Mouse (Mus musculus) heart, postnatal 0 days (tissue): ENCODE measurements around the gene Dvl2. TPM values are rescaled to one million over a fixed set of nuclear protein-coding genes. Genes with fewer than 3 reads are reported as not detected.

ENCODE experiments used
- ATAC-seq: fragments of 200-750 bp; cut with Nextera tagmentation; 2 replicates; pipeline ENCODE4 v1.8.0; 2017; ENCODE audit warnings: low read depth, moderate number of reproducible peaks, moderate library complexity; ENCODE audit not compliant: insufficient read depth
- DNase-seq: peaks from one replicate; pipeline ENCODE4 v3.0.0-alpha.2; 2016; ENCODE audit warnings: low spot score
- H3K27ac ChIP-seq: fragments of 300-500 bp; sonication (generic); 2 replicates; pipeline ENCODE4 v1.5.1; 2014; ENCODE audit warnings: low read depth, mild to moderate bottlenecking
- H3K27me3 ChIP-seq: fragments of 300-500 bp; sonication (generic); 2 replicates; pipeline ENCODE4 v1.6.1; 2014; ENCODE audit warnings: low read length, mixed read lengths; ENCODE audit not compliant: control insufficient read depth, insufficient read depth
- H3K36me3 ChIP-seq: fragments of 300-500 bp; sonication (generic); replicated peaks from 2 replicates; pipeline ENCODE4 v1.6.1; 2014; ENCODE audit warnings: low read length, mixed read lengths; ENCODE audit not compliant: control insufficient read depth, insufficient read depth
- H3K4me1 ChIP-seq: fragments of 300-500 bp; sonication (generic); 2 replicates; pipeline ENCODE4 v1.6.1; 2014; ENCODE audit warnings: antibody characterized with exemption; ENCODE audit not compliant: control insufficient read depth, insufficient read depth
- H3K4me2 ChIP-seq: fragments of 300-500 bp; sonication (generic); 2 replicates; pipeline ENCODE4 v1.6.1; 2014; ENCODE audit warnings: low read depth, mild to moderate bottlenecking, low read length, moderate library complexity
- H3K4me3 ChIP-seq: fragments of 300-500 bp; sonication (generic); 2 replicates; pipeline ENCODE4 v1.5.1; 2014; ENCODE audit warnings: low read depth, low read length
- H3K9ac ChIP-seq: fragments of 300-500 bp; sonication (generic); replicated peaks from 2 replicates; pipeline ENCODE4 v1.6.1; 2014; ENCODE audit warnings: low read depth, low read length, mixed read lengths
- H3K9me3 ChIP-seq: fragments of 300-500 bp; sonication (generic); replicated peaks from 2 replicates; pipeline ENCODE4 v1.6.1; 2016; ENCODE audit warnings: low read length; ENCODE audit not compliant: control insufficient read depth
- CTCF ChIP-seq: IDR thresholded peaks from 2 replicates; pipeline ENCODE4 v1.5.1; 2016; ENCODE audit warnings: antibody characterized with exemption, control low read depth, low read depth
- EP300 ChIP-seq: IDR thresholded peaks from 2 replicates; pipeline ENCODE4 v1.6.1; 2016; ENCODE audit warnings: antibody characterized with exemption, low read depth
- WGBS: fragments of 180-500 bp; shearing (Covaris S2); extraction: QIAGEN DNeasy Blood & Tissue Kit; methylation state at CpG from one replicate; pipeline ENCODE4 v1.1.7; 2014; 5-methylcytosine and 5-hydroxymethylcytosine counted together
- polyA plus RNA-seq: library from polyadenylated mRNA; unstranded; fragments of >200 nt; fragmentation: Nextera tagmentation; extraction: Ambion mirVana; gene quantifications from 2 replicates; pipeline ENCODE4 v1.2.1, GENCODE M21; 2015
- total RNA-seq: library from RNA; depleted of rRNA; stranded (reverse); fragments of >200 nt; gene quantifications from 2 replicates; pipeline ENCODE4 v1.2.3, GENCODE M21; 2014; ENCODE audit warnings: low replicate concordance

Gene Dvl2
- total and polyA plus RNA-seq, 2 experiments from 2014 or later = 6.5 to 10.8 TPM

DNA sequence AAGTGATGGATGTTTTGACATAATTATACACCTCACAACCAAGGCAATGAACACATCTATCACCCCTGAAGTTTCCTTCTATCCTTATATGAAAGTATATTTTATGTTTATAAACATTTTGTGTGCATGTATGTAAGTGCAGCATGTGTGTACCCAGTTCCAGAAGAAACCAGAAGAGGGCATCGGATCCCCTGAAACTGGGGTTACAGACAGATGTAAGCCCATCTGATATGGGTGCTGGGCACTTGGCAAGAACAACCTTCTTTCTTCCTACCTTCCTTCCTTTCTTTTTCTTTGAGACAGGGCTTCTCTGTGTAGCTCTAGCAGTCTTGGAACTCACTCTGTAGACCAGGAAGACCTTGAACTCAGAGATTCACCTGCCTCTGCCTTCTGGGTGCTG is 44.2 kb upstream of the Dvl2 start:
- no peaks in the 10 kb centered on the region for H3K4me1 ChIP-seq
- H3K9me3 ChIP-seq = no peaks in the 10 kb centered on the region
- no peaks in the 10 kb centered on the region for H3K36me3 ChIP-seq
- DNase-seq (no peak), ATAC-seq (no peak)
- H3K27me3 ChIP-seq = no peaks in the 10 kb centered on the region
- H3K27ac ChIP-seq = no peak overlapping the region
- no peak overlapping the region for H3K9ac ChIP-seq
- H3K4me3 ChIP-seq = no peak overlapping the region
- TF ChIP-seq EP300 (no peak), CTCF (no peak)
- WGBS = 85% methylated on average over 1 of the region's 1 CpGs
- no peak overlapping the region for H3K4me2 ChIP-seq

DNA sequence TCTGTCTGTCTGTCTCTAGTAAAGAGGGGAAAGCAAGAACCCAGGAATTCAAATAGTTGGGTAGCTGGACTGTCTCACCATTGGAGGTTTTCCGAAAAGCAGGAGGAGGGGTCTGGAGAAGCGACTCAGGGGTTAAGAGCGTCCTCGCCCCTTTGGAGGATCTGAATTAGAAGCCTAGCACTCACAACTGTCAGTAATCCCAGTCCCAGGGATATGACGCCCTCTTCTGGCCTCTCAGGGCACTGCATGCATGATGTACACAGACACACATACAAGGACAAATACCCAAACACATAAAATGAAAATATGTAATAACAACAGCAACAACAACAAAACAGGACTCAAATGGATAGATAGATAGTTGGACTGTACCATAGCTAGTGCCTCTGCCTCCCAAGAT is 39.8 kb upstream of the Dvl2 start:
- 25% methylated on average over 5 of the region's 5 CpGs for WGBS
- Histone ChIP-seq H3K27ac (no peak overlapping the region), H3K27me3 (peaks cover 37% of the 10 kb centered on the region), H3K4me3 (no peak overlapping the region), H3K4me1 (no peaks in the 10 kb centered on the region), H3K9me3 (no peaks in the 10 kb centered on the region), H3K36me3 (no peaks in the 10 kb centered on the region), H3K4me2 (no peak overlapping the region), H3K9ac (no peak overlapping the region)
- DNase-seq (no peak), ATAC-seq (no peak)
- TF ChIP-seq CTCF (peak; percentile 25; the same call in 1 of the 2 replicates), EP300 (no peak)

DNA sequence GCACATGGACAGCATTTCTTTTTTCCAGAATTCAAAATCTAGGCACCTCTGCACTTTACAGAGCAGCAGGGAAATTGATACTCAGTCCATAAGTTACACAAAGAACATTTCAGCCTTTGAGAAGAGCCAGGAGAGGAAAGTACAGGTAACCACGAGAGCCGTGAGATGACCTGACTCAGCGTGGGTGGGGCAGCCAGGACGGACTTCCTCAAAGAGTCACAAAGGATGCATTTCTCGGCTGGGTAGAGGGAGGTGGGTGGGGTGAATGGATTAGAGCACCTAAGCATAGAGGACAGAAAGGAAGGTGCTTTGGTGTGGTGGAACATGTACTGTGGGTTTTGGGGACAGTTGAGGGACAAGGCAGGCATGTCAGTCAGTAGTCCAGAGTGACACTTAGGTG is 38.6 kb upstream of the Dvl2 start:
- Histone ChIP-seq H3K4me1 (0 out of 2 replicates have a peak, but pooled peaks cover 8% of the 10 kb centered on the region), H3K36me3 (no peaks in the 10 kb centered on the region), H3K27me3 (peaks cover 49% of the 10 kb centered on the region), H3K27ac (no peak overlapping the region), H3K4me2 (no peak overlapping the region), H3K4me3 (no peak overlapping the region), H3K9ac (no peak overlapping the region), H3K9me3 (no peaks in the 10 kb centered on the region)
- 27% methylated on average over 5 of the region's 5 CpGs for WGBS
- ATAC-seq = no peak
- TF ChIP-seq CTCF = no peak
- no peak for TF ChIP-seq EP300
- no peak for DNase-seq

DNA sequence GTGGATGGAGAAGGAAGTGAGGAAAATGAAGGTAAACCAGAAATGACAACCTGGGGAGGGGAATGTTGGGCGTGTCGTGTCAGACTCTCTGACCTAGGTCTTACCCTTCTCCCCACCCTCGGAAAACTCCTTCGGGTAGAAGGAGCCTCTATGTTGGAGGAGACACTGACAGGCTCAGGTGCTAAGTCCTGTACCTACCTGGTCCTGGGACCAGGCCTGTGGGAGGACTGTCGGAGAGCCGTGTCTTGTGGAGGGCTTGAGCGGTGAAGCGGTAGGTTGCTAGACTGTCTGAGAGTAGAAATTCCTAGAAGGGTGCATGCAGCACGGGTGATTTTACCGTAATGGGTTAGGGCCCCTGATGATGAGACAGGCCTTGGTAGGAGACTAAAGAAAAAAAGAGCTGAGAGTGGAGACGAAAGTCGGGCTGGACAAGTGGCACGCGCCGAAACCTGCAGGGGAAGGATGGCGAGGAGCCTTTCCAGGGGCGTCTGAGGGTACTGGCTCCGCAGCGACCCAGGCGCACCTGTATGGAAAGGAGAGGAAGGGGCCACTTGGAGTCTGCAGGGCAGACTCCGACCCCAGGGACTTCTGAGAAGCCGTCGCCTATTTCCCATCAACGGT is 35.6 kb upstream of the Dvl2 start, which contains the start of gene Cldn7:
Cldn7 (plus strand) TSS at position 130 of the 621 bp plus-strand sequence.
- Histone ChIP-seq H3K27ac (no peak within 1 kb of the TSS), H3K9me3 (no peaks in the 10 kb centered on the region), H3K4me1 (0 out of 2 replicates have a peak, but pooled peaks cover 10% of the 10 kb centered on the region), H3K27me3 (peaks cover 52% of the 10 kb centered on the region), H3K4me3 (peak within 1 kb of the TSS; percentile 10), H3K36me3 (peaks cover 19% of the 10 kb centered on the region), H3K4me2 (no peak within 1 kb of the TSS), H3K9ac (no peak within 1 kb of the TSS)
- WGBS = 13% methylated on average over 23 of the region's 24 CpGs
- ATAC-seq (no peak), DNase-seq (no peak)
- TF ChIP-seq EP300 = no peak
- no peak for TF ChIP-seq CTCF

DNA sequence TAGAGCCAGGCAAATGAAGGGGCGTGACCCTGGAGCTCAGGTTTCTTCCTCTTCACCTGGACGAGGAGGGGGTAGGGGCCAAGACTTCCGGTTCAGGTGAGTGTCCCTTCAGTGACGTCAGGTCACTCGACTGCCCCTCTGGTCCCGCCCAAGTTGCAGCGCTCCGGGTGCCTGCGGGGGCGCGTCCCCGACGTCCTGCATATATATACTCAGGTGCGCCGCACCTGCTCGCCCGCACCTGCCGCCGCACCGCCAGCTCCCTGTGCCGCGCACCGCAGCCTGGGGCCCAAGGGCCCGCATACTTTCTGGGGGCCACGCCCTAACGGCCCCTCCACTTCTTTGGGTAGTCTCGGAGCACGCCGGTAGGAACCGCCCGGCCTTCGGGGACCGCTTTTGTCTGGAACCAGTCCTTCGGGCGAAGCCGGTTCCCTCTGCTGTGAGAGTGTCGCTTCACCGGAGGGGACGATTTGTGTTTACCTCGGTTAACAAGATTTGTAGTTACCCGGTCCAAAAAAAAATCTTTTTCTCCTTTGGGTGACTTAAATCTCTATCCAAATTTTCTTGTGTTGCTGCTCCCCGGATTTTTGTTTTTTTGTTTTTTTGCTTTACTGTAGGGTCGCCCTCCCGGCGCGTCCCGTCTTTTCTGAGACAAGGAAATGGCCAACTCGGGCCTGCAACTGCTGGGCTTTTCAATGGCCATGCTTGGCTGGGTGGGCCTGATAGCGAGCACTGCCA is 35.0 kb upstream of the Dvl2 start:
- Histone ChIP-seq H3K27ac (no peak overlapping the region), H3K4me3 (peak overlapping the region; percentile 44), H3K36me3 (peaks cover 25% of the 10 kb centered on the region), H3K4me1 (0 out of 2 replicates have a peak, but pooled peaks cover 10% of the 10 kb centered on the region), H3K27me3 (peaks cover 52% of the 10 kb centered on the region), H3K4me2 (peak overlapping the region; percentile 65; the same call in 1 of the 2 replicates), H3K9me3 (no peaks in the 10 kb centered on the region), H3K9ac (no peak overlapping the region)
- no peak for ATAC-seq
- 5% methylated on average over 48 of the region's 49 CpGs for WGBS
- TF ChIP-seq CTCF (no peak), EP300 (no peak)
- no peak for DNase-seq
